Mouse (Mus musculus) myocyte (in vitro differentiated cells): ENCODE data around the gene Grsf1.

ENCODE experiments used
- POLR2A ChIP-seq: IDR thresholded peaks from one replicate; pipeline ENCODE4 v1.6.1; 2011; ENCODE audit warnings: low read depth, mild to moderate bottlenecking, control low read depth, moderate library complexity; ENCODE audit not compliant: insufficient read length
- POLR2AphosphoS2 ChIP-seq: IDR thresholded peaks from one replicate; pipeline ENCODE4 v1.6.1; 2011; ENCODE audit warnings: low read depth, control low read depth; ENCODE audit not compliant: insufficient read length
- TCF12 ChIP-seq: IDR thresholded peaks from one replicate; pipeline ENCODE4 v1.6.1; 2011; ENCODE audit warnings: mild to moderate bottlenecking, control low read depth; ENCODE audit not compliant: poor library complexity, insufficient read depth, severe bottlenecking
- USF1 ChIP-seq: IDR thresholded peaks from one replicate; pipeline ENCODE4 v1.6.1; 2011; ENCODE audit warnings: low read depth, mild to moderate bottlenecking, control low read depth, moderate library complexity

- TF ChIP-seq USF1: no peak
- no peak for TF ChIP-seq POLR2A
- no peak for TF ChIP-seq TCF12
- TF ChIP-seq POLR2AphosphoS2: no peak
Observed at GRCm38 (mm10) chr5:88724030-88724429, 48.1 kb upstream of the Grsf1 start.
